Mouse (Mus musculus) limb, embryonic 14.5 days (tissue): ENCODE data around the gene Tpbg. TPM values are rescaled to one million over a fixed set of nuclear protein-coding genes. Genes with fewer than 3 reads are reported as not detected.
"Not testable (repeated sequence)": the region's sequence is repeated elsewhere in the genome, so short reads cannot be mapped to it uniquely, and the experiment has no call there.

ENCODE experiments used
- ATAC-seq: fragments of 200-750 bp; cut with Nextera tagmentation; 2 replicates; pipeline ENCODE4 v1.8.0; 2017; ENCODE audit warnings: low read depth, moderate number of reproducible peaks, moderate TSS enrichment; ENCODE audit not compliant: low FRiP score
- DNase-seq: peaks from one replicate; pipeline ENCODE4 v3.0.0-alpha.2; 2015; ENCODE audit warnings: low spot score
- H3K27ac ChIP-seq: fragments of 300-500 bp; sonication (generic); replicated peaks from 2 replicates; pipeline ENCODE4 v1.5.1; 2014; ENCODE audit warnings: low read depth, mild to moderate bottlenecking, low read length, moderate library complexity, mixed read lengths
- H3K27me3 ChIP-seq: fragments of 300-500 bp; sonication (generic); 2 replicates; pipeline ENCODE4 v1.6.1; 2014; ENCODE audit warnings: low read length, mixed read lengths; ENCODE audit not compliant: control insufficient read depth, insufficient read depth
- H3K36me3 ChIP-seq: fragments of 300-500 bp; sonication (generic); 2 replicates; pipeline ENCODE4 v1.6.1; 2014; ENCODE audit warnings: mild to moderate bottlenecking, low read length, moderate library complexity, mixed read lengths; ENCODE audit not compliant: control insufficient read depth, insufficient read depth
- H3K4me1 ChIP-seq: fragments of 300-500 bp; sonication (generic); 2 replicates; pipeline ENCODE4 v1.6.1; 2014; ENCODE audit warnings: antibody characterized with exemption, low read length, mixed read lengths; ENCODE audit not compliant: control insufficient read depth, insufficient read depth
- H3K4me2 ChIP-seq: fragments of 300-500 bp; sonication (generic); replicated peaks from 2 replicates; pipeline ENCODE4 v1.6.1; 2014; ENCODE audit warnings: low read depth, mild to moderate bottlenecking, low read length, moderate library complexity; ENCODE audit not compliant: severe bottlenecking
- H3K4me3 ChIP-seq: fragments of 300-500 bp; sonication (generic); replicated peaks from 2 replicates; pipeline ENCODE4 v1.5.1; 2014; ENCODE audit warnings: low read length
- H3K9ac ChIP-seq: fragments of 300-500 bp; sonication (generic); 2 replicates; pipeline ENCODE4 v1.6.1; 2014; ENCODE audit warnings: mild to moderate bottlenecking, low read depth, low read length, moderate library complexity; ENCODE audit not compliant: severe bottlenecking
- H3K9me3 ChIP-seq: fragments of 300-500 bp; sonication (generic); 2 replicates; pipeline ENCODE4 v1.6.1; 2016; ENCODE audit warnings: low read length; ENCODE audit not compliant: control insufficient read depth
- POLR2A ChIP-seq: fragments of 200-500 bp; IDR thresholded peaks from 2 replicates; pipeline ENCODE4 v1.8.0; 2012; ENCODE audit warnings: inconsistent platforms, mild to moderate bottlenecking, moderate library complexity, borderline replicate concordance; ENCODE audit not compliant: insufficient read depth, insufficient read length; ENCODE audit errors: extremely low read depth
- WGBS: fragments of 180-500 bp; shearing (Covaris S2); extraction: QIAGEN DNeasy Blood & Tissue Kit; methylation state at CpG from one replicate; pipeline ENCODE4 v1.1.7; 2014; 5-methylcytosine and 5-hydroxymethylcytosine counted together
- polyA plus RNA-seq, 2 experiments: library from polyadenylated mRNA; depleted of rRNA in 1 of 2; stranded (reverse) in 1 of 2; unstranded in 1 of 2; fragments of >200 nt; fragmentation: Nextera tagmentation in 1 of 2; extraction: Ambion mirVana in 1 of 2; gene quantifications; 2 replicates each; pipeline versions ENCODE4 v1.2.1 to v1.2.3; 2012 to 2014

Gene Tpbg
- 19.7 and 24.7 TPM in 2 replicates for polyA plus RNA-seq (2012; rRNA removed)
- polyA plus RNA-seq (2014; fragmentation: Nextera tagmentation; extraction: Ambion mirVana) = 29.3 and 30.4 TPM in 2 replicates

DNA sequence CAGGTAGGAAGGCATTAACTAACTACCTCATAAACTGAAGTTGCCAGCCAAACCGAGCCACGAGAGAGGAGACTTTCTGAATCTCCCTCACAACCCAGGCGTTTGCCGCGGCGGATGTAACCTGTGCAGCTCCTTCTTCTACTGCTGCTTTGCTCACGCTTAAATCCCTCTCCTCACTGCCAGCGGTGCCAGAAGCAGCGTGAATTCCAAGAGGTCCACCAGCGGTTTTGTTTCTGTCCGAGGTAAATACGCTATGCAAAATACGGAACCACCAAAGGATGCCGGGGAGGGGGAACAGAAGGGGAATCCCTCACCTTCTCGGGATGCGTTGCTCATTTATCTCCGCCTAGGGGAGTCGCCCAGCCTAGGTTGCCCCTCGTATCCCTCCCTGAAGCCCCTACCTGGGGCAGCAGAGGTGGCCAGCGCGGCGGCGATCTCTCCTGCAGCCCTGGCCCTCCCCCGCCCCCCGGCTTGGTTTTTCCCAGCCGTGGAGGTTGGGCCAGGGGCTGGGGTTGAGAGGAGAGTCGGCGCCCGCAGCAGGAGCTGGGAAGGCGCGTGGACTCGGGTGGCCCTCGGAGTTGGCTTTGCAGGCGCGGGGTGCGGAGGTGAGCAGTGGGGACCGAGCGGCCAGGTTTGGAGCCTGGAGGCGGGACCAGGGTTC lies at the start of gene Tpbg:
Gene Tpbg, plus strand, starts transcription at position 30 of the 661 bp plus-strand sequence.
- peaks cover 13% of the 10 kb centered on the region for H3K36me3 ChIP-seq
- peak; percentile 47 for DNase-seq
- peaks cover 20% of the 10 kb centered on the region for H3K4me1 ChIP-seq
- H3K4me2 ChIP-seq = peak within 1 kb of the TSS; percentile 95
- TF ChIP-seq POLR2A = peak; percentile 78; the same call in 1 of the 2 replicates
- no peaks in the 10 kb centered on the region for H3K27me3 ChIP-seq
- H3K4me3 ChIP-seq = peak within 1 kb of the TSS; percentile 74
- H3K9ac ChIP-seq = peak within 1 kb of the TSS; percentile 73
- WGBS = 2% methylated on average over 32 of the region's 39 CpGs
- H3K9me3 ChIP-seq = no peaks in the 10 kb centered on the region
- ATAC-seq = peak; percentile 86
- H3K27ac ChIP-seq = peak within 1 kb of the TSS; percentile 85

DNA sequence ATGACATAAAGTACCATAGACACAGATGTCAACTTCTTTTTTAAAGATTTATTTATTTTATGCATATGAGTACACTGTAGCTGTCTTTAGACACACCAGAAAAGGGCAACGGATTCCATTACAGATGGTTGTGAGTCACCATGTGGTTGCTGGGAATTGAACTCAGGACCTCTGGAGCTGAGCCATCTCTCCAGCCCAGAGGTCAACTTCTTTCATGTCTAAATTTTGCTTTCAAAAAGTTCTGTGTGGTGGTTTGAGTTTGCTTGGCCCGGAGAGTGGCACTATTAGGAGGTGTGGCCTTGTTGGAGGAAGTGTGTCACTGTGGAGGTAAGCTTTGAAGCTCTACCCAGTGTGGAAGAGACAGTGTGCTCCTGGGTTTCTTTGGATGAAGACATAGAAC lies 40.2 kb upstream of the Tpbg start:
- DNase-seq, H3K4me1 ChIP-seq, H3K4me2 ChIP-seq, H3K27me3 ChIP-seq, H3K9me3 ChIP-seq, ATAC-seq, H3K27ac ChIP-seq, H3K4me3 ChIP-seq, H3K36me3 ChIP-seq, H3K9ac ChIP-seq: not testable (repeated sequence)
- 74% methylated on average over 2 of the region's 2 CpGs for WGBS

DNA sequence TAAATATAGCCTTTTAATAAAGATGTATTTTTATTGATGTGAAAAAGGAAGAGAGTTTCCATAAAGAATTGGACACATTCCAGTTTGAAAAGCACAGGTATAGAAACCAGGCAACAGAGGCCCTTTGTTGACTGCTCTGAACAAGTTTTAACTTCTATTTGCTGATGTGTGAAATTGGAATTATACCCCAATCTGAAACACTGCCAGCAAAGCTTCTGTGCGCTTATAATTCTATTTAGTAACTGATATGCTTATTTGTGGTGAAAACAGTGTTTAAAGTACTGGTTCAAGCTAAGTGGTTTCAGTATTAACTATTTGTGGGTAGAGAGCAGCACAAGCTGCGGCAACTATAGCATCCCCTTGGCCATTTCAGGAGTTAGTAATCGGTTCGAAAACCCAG lies 39.6 kb upstream of the Tpbg start:
- Histone ChIP-seq H3K9me3 (no peaks in the 10 kb centered on the region), H3K4me3 (no peak overlapping the region), H3K4me2 (no peak overlapping the region), H3K27ac (no peak overlapping the region), H3K4me1 (0 out of 2 replicates have a peak, but pooled peaks cover 4% of the 10 kb centered on the region), H3K9ac (no peak overlapping the region), H3K27me3 (no peaks in the 10 kb centered on the region), H3K36me3 (no peaks in the 10 kb centered on the region)
- WGBS = 79% methylated on average over 4 of the region's 4 CpGs
- ATAC-seq (no peak), DNase-seq (no peak)
- no peak for TF ChIP-seq POLR2A

DNA sequence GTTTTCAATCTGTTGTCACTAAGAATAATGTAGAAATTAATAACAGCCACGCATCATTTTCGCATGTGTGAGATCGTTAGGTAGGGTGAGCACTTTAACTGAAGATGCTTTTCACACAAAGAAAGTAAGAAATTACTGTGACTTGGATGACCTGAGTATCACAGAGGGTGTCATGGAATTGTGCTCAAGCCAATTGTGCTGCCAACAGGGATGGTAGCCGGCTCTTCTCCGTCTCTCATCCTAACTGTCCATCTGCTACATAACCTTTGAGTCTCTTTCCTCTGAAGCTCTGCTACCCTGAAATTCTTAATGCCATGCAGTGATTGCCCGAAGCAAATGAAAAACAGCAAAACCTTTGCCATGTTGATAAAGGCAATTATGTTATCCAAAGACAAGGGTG lies 35.8 kb upstream of the Tpbg start:
- Histone ChIP-seq H3K27ac (no peak overlapping the region), H3K9ac (no peak overlapping the region)
- whole genome bisulfite sequencing = 90% methylated on average over 6 of the region's 6 CpGs

DNA sequence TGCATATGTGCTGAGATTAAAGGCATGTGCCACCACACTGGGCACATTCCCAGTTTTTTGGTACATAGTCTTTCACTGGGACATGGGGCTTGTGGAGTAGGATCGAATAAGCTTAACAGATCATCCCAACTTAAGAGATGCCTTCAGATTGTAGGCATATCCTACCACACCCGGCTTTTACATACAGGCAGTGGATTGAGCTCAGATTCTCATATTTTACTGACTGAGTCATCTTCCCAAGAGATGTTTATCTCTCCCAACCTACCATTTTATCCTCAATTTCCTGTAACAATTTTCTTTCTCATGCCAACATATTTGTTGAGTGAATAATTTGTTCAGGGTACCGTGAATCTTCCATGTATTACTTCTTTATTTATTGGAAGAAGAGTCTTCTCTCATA lies 32.9 kb upstream of the Tpbg start:
- no peak for TF ChIP-seq POLR2A
- Histone ChIP-seq H3K4me1 (no peaks in the 10 kb centered on the region), H3K36me3 (no peaks in the 10 kb centered on the region), H3K4me3 (no peak overlapping the region), H3K9ac (no peak overlapping the region), H3K27ac (no peak overlapping the region), H3K9me3 (no peaks in the 10 kb centered on the region), H3K4me2 (no peak overlapping the region), H3K27me3 (no peaks in the 10 kb centered on the region)
- 89% methylated on average over 3 of the region's 3 CpGs for WGBS
- DNase-seq = no peak
- ATAC-seq = no peak

More for the DNA sequence above, 35.8 kb upstream of the Tpbg start:
- no peaks in the 10 kb centered on the region for H3K27me3 ChIP-seq
- DNase-seq (no peak), ATAC-seq (no peak)
- no peaks in the 10 kb centered on the region for H3K9me3 ChIP-seq
- TF ChIP-seq POLR2A = no peak
- H3K4me2 ChIP-seq = no peak overlapping the region
- H3K36me3 ChIP-seq = no peaks in the 10 kb centered on the region
- no peaks in the 10 kb centered on the region for H3K4me1 ChIP-seq
- no peak overlapping the region for H3K4me3 ChIP-seq
